Mouse (Mus musculus) gastrocnemius, postnatal 14 days (tissue): ENCODE data around the gene A330070K13Rik. TPM values are rescaled to one million over a fixed set of nuclear protein-coding genes. Genes with fewer than 3 reads are reported as not detected.

Experiments
- DNase-seq: peaks from one replicate; pipeline ENCODE4 v3.0.0; 2021; ENCODE audit warnings: mixed read lengths
- intact Hi-C: fragments of 180-260 bp; cut with DNase I; formaldehyde crosslinking; loops from one replicate; pipeline ENCODE4 v1.15.1; 2025; ENCODE audit warnings: low total_unique reads
- long read RNA-seq, 2 experiments: library from polyadenylated mRNA; stranded (forward); transcript quantifications; one replicate each; pipeline ENCODE4 v2.0.0; 2021
- total RNA-seq, 2 experiments: library from RNA; stranded (reverse); gene quantifications; 2 replicates each; pipeline ENCODE4 v1.2.3; 2021

Gene A330070K13Rik
- total RNA-seq: not detected
- long read RNA-seq, experiment 1: 0 reads
- long read RNA-seq, experiment 2: 0 reads

DNA sequence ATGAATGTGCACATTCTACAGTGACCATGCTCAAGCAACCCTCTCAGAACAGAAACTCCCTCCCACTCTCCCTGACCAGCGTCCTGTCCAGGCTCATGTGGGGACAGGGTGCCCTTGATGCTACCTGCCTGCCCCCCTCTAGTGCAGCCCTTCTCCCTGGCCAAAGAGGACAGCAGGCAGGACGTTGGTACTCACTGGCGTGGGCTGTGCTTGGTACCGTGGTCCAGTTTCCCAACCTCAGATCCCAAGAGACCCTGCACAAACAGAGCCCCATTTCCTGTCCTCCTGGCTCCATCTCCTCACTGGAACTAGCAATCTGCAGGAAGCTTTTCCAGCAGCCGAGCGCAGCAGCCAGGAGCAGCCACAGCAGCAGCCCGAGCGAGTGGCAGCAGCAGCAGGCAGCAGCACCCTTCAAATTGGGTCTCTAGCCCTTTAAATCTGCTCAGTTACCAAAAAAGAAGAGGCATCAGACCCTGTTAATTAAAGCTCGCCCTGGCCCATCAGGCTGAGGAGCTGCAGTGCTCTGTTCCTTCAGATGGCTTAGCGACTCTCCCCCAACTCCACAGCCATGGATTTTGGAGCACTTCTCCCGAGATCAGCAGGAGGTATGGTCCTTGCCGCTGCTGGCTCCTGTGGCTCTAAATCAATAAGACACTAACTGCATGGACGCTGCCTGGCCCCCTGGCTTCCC, at the start of gene A330070K13Rik:
Gene A330070K13Rik (minus strand): TSS at position 410 of the 691 bp plus-strand sequence.
- intact Hi-C loops: no loop called here
- no peak for DNase-seq

DNA sequence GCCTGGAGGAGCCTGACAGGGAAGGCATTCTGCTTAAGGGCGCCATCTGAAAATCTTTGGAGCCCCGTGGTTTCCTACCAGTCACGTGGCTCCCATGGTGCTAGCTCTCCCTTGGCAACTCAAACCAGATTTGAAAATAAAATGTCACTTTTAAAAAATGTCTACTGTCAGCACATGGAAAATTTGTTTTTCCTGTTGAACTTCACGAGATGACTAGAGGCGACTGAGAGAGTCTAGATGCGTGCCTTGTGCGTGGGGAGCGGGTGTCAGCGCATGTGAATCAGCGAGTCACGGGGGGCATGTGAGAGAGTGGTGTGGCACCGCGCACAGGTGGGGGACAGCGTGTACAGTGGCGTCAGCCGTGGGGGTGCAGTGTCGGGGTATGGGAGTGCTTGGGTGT, 27.1 kb upstream of the A330070K13Rik start:
- no peak for DNase-seq
- intact Hi-C loops: no loop called here

DNA sequence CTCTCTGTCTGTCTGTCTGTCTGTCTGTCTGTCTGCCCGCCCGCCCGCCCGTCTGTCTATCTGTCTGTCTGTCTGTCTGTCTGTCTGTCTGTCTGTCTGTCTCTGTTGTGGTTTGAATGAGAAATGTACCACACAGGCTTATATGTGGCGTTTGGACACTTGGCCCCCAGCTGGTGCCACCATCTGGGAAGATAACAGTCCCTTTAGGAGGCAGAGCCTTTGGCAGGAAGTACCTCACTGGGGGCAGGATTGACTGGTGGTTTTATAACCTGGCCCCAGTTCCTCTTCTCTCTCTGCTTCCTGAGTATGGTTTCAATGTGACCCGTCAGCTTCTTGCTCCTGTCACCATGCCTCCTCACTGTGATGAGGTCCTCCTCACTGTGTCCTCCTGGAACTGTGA, 25.3 kb upstream of the A330070K13Rik start:
- DNase-seq: no peak
- intact Hi-C loops: loop anchor here (10.0 kb wide), 1 partner anchor 445 kb away; no protein-coding TSS in a partner anchor

DNA sequence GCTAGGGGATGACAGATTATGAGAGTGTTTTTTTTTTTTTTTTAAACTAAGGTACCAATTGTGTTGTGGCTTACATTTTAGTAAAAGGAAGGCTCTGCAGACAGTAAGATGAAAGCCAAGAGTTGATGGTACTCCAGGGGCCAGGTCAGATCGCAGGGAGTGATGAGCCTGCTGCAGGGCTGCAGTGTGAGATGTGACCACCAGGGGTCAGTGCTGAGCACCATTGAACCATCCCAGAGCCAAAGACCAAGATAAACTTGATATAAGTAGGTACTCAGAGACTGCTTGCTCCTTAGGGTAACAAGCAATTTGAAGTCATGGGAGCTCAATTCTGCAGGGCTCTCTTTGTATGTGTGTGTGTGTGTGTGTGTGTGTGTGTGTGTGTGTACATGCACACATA, 20.8 kb upstream of the A330070K13Rik start:
- intact Hi-C loops: loop anchor here (10.0 kb wide), 1 partner anchor 450 kb away; no protein-coding TSS in a partner anchor
- DNase-seq: peak; percentile 37

DNA sequence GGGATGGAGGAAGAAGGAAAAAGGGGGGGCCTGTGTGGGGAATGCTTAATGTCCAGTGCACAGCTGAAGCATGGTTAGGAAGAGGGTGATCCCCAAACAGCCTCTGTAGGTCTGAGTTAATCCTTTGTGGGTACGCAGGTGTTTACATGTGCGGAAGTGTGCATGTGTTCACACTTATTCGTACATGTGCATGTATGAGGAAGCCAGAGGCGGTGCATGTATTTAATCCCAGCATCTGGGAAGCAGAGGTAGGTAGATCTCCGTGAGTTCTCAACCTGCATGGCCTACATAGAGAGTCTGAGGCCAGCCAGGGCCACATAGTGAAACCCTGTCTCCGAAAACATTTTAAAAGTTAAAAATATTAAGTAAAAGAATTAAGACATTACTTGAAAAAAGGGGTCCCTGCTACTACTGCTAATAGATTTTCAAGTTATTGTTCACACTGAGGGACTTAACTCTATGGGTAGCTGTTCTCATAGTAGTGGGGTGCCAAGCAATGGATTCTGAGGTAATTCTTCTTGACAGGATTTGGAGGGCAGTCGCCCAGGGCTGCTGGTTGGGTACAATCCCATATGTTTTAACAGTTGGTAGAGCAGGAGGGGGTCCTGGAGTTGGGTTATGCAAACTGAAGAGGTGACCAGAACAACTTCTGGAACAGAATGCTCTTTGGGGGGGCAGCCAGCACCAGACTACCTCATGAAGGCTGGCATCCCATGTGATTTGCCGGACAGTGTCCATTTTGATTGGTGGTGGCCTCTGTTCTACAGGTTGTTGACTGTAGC, 15.9 kb upstream of the A330070K13Rik start:
- DNase-seq: no peak
- intact Hi-C loops: loop anchor here (10.0 kb wide), 1 partner anchor 454 kb away; no protein-coding TSS in a partner anchor

DNA sequence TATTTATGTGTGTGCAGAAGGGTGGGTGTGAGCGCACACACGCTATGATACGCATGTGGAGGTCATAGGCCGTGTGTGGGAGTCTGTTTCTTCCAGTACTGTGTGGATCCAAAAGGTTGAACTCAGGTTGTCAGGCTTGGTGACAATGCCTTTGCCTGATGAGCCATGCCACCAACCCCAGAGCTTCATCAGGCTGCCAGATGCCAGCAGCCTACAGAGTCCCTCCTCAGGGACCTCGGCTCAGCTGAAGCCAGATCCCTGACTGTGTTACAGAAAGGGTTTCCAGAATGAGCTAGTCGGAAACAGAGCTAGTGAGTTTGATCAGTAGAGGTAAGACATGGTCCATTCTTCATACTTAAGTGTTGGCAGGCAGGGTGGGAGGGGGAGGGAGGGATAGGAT, 10.7 kb upstream of the A330070K13Rik start:
- DNase-seq: no peak
- intact Hi-C loops: no loop called here

DNA sequence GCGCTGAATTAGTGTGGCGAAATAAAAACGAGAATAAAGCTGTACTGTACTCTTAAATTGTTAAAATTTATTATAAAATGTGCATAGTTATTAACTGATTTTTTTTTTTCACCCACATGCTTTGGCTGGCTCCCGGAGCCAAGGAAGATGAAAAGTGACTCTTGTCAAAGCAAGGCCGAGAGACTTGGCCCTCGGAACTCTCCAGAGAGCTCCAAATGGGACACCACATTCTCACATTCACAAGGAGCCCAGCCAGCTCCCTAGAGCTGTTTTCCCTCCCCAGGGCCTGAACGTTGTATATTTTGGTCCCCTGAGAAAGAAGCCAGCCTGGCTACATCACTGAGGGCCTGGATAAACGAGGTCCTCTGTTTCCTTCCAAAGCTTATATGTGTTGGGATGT, 10.0 kb upstream of the A330070K13Rik start:
- intact Hi-C loops: no loop called here
- DNase-seq: no peak

DNA sequence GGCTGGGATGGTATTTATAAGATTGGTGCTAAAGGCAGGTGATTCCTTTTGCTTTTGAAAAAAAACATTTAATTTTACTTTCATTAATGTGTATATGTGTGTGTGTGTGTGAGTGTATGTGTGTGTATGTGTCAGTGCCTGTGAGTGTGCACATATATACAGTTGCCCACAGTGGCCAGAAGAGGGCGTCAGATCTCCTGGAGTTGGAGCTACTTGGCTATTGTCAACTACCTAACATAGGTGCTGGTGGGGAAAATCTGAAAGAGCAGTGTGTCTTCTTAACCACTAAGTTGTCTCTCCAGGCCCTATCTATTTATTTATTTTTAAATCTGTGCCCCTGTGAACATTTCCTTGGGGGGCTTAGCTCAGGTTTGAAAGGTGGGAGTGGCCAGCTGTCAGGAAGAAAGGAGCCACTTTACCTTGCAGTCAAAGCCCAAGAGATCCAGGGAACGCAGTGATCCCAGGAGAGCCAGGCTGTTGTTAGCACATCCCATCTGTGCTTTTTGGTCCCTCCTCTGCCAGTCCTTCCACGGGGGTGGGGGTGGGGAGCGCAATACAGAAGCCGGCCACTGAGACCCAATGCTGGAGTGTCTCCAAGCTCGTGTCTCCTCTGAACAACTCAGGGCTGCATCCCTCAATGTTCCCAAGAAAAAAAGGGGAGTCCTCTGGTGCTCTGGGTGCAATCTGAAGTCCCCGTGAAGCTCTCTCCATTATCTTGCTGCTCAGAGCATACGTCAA, 9.4 kb upstream of the A330070K13Rik start:
- no peak for DNase-seq
- intact Hi-C loops: no loop called here

DNA sequence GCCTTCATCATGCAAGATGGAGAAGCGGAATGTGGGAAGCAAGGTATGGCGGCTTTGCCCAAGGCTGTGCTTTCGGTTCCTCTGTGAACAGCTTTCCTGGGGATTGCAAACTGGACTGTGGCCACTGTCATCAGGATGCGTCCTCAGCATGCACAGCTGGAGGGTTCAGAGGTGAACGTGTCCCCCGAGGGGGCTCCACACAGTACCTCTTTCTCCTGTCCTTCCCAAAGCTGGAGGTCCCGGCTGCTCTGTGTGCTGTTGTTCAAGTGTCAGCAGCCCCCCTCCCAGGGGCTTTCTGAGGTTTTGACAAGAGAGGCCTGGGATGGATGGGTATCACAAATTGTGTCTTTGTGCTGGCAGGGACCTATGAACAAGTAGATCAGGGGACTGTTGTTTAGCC, 2.0 kb upstream of the A330070K13Rik start:
- intact Hi-C loops: no loop called here

DNA sequence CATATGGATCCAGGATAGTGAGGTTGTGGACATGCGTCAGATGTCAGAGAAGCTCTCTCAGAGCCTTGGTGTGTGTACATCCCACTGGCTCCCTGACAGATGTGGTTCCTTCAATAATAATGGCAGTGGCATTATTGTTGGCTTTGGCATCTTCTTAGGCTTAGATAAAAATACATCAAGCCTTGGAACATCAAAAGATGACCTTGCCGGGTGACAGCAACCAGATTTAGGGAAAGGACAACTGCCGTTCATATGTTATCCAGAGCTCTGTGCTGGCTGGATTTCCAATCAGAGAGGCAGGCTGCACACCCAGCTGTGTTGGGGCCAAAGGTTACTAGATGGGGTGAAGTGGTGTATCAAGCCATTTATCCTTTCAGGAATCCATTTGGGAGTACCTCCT, 9.0 kb downstream of the A330070K13Rik start:
- DNase-seq: no peak
- intact Hi-C loops: no loop called here

More for the DNA sequence above, 2.0 kb upstream of the A330070K13Rik start:
- no peak for DNase-seq

DNA sequence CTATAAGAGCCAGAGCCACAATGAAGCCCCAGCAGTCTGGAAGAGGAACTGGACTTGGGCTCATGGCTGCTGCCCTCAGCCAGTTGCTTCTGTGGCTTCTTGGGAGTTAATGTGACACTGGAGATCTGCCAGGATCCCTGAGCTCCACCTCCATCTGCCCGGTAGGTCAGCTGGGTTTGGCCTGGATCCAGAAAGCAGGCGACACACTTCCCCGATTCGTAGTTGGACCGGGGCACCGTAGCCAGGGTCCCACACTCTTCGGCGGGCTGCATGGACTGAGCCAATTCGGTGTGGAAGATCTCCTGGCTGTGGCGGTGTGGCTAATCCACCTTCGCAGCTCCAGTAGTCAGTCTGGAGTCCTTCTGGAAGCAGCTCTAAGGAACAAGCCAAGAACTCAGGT, 15.2 kb downstream of the A330070K13Rik start, which contains the start of gene Caln1:
Gene Caln1 (plus strand): TSS at position 219 of the 400 bp plus-strand sequence.
- intact Hi-C loops: no loop called here
- DNase-seq: no peak

DNA sequence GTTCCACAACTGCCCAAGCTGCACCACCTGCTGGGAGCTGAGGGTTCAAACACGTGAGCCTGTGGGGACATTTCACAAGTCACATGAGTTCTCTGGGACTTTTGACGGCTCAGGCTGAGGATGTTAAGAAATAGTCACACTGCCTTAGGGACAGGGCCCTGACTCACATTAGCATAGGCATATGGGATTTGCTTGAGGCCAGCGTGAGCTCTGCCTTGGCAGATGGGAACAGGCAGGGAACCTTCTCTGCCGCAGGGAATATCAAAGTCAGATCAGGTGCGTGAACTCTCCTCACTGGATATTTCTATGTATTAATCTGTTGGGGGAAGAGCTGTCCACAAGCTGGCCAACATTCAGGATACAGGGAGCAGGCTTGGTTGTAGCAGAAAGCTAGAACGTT, 16.2 kb downstream of the A330070K13Rik start:
- intact Hi-C loops: no loop called here
- no peak for DNase-seq

DNA sequence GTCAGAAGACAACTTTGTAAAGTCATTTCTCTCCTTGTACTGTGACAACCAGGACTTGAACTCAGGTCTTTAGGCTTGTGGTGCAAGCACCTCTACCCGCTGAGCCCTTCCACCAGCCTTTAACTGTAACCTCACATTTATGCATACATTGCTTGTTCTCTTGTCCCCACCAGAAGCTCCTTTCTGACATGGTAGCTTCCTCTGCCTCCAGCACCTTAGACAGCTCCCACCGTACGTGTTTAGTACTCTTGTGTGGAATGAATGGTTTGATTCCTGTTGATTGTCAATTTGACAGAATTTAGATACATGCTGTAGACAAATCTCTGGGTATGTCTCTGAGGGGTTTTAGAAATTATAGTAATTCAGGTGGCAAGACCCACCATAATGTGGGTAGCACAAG, 20.7 kb downstream of the A330070K13Rik start:
- intact Hi-C loops: no loop called here
- DNase-seq: no peak

DNA sequence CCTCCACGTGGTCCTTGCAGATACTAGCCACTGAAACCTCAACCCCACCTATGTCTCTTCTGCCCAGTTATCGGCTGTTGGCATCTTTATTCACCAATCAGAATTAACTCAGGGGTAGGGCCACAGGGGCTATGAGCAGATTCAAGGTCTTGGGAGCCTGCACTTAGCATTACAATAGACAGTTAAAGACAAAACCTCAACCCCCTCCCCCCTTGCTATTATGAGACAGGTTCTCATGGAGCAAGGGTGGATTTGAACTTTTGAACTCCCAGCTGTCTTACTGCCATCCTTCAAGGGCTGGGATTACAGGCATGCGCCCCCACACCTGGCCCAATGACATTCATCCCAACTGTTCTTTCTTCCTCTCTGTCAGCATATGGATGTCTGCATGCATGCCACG, 21.3 kb downstream of the A330070K13Rik start:
- no peak for DNase-seq
- intact Hi-C loops: no loop called here

DNA sequence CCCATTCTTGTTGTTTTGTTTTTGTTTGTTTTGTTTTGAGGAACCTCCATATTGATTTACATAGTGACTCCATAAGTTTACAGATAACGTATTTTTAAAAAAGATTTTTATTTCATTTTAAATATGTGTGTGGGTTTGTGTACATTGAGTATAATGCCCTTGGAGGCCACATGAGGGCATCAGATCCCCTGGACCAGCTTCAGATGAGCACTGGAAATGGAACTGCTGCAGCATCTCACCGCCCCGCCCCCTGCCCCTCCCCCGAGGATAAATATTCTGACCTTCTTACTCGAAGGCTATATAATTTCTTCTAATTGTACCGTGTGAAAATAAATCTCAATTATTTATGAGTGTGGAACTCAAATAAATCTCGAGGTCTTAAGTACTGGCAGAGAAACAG, 29.2 kb downstream of the A330070K13Rik start:
- DNase-seq: no peak
- intact Hi-C loops: no loop called here

DNA sequence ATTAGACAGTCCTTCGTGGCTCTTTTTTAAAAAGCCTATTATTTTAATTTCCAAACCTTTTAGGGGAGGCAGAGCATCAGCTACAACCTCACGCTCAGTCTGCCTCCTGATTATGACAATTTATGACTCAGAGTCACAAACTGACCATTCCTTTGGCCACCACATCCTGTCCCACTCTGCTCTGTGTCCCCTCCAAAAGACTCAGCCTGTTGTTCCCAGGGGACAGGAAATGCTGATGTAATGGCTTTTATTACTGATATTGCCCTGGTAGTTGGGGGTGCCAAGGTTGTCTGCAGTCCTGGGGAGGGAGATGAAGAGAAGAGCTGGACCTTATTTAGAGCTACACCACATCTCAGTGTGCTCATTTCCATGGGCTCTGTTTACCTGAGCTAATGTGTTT, 38.6 kb downstream of the A330070K13Rik start:
- no peak for DNase-seq
- intact Hi-C loops: no loop called here

DNA sequence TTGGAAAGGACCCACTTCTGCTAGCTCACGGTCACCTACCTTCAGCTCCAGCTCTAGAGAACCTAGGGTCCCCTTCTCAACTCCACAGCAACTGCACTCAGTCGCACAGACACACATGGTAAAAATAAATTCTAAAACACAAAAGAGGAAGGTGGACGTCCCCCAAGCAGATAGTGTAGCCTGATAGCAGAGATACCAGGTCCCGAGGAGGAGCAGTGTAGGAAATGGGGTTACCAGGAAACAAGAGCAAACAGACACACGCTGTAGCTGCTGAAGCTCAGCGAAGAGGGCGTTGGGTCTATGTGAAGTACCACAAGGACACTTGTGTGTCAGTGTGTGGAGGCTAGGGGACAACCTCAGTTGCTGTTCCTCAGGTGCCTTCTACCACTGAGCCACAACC, 39.4 kb downstream of the A330070K13Rik start:
- DNase-seq: no peak
- intact Hi-C loops: no loop called here

DNA sequence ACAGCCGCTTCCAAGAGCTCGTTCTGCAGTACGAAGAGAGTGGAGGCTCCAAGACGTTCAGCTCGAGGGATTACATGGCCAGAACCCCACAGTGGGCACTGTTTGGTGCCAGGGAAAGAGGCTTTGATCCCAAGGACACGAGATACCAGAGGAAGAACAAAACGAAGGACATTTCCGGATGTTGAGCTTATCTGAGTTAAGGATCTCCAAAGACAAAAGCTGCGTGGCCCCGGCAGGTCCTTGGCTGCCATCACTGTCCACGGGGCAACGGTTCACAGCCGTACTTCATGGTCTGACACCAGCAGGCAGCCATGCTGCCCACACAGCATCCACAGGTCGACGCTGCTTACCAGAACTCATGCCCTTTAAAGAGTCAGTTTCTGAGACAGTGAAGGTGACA, 43.8 kb downstream of the A330070K13Rik start:
- DNase-seq: no peak
- intact Hi-C loops: no loop called here

DNA sequence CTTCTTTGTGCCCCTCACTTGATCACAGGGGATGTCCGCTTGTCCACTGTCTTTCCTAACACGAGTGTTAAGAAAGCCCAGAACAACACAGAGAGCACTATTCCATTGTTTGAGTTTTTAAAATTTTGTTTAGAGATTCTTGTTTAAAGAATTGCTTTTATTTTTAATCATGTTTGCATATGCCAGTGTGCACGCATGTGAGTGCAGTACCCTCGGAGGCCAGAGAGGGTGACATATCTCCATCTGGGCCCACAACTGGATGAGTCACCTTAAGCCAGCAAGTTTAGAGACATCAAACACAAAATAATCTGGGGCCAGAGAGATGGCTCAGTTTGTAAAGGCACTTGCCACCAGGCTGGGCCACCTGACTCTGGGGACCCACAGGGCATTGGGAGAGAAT, 49.0 kb downstream of the A330070K13Rik start:
- intact Hi-C loops: no loop called here

DNA sequence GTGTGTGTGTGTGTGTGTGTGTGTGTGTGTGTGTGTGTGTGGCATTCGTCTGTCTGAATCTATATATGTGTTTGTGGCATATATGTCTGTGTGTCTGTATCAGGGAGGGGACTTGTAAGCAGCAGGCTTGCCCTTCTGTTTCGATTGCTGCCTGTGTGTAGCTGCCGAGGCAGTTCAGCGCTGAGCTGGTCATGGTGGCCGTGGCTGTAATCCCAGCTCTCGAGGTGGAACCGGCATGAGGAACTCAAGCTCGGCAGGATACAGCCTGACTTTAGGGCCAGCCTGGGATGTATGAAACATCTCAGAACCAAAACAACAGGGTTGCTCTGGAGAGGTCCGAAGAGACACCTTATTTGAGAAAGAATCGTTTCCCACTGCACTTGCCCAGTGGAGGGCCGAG, 50.5 kb downstream of the A330070K13Rik start:
- intact Hi-C loops: no loop called here
- DNase-seq: no peak

More for the DNA sequence above, 49.0 kb downstream of the A330070K13Rik start:
- DNase-seq: no peak
